Mouse (Mus musculus) G1E (cell line): ENCODE measurements at regions not wholly inside any gene's neighbourhood (a gene's known extent, or its start where the extent isn't known, plus 50 kb on each side); places are given as distances from the start of the nearest gene placed in this dataset.

Source experiments
- CTCF ChIP-seq: IDR thresholded peaks from 2 replicates; pipeline ENCODE4 v1.5.1; 2012; ENCODE audit warnings: low read depth, low read length, inconsistent platforms, mixed read lengths
- GATA2 ChIP-seq: IDR thresholded peaks from 2 replicates; pipeline ENCODE4 v1.6.1; 2012; ENCODE audit warnings: low read depth, low read length, inconsistent platforms, borderline replicate concordance
- POLR2AphosphoS5 ChIP-seq: IDR thresholded peaks from 2 replicates; pipeline ENCODE4 v1.6.1; 2012; ENCODE audit warnings: low read depth, low read length, inconsistent platforms; ENCODE audit not compliant: insufficient replicate concordance

GRCm38 (mm10) chr19:59837628-59838027 lies 105.8 kb downstream of the Rab11fip2 start:
- no peak for TF ChIP-seq GATA2
- no peak for TF ChIP-seq CTCF
- TF ChIP-seq POLR2AphosphoS5, result no peak
